Mouse (Mus musculus) forebrain, embryonic 14.5 days (tissue): ENCODE results near the gene Acadvl. TPM values are rescaled to one million over a fixed set of nuclear protein-coding genes. Genes with fewer than 3 reads are reported as not detected.

Experiments used
- ATAC-seq: fragments of 200-750 bp; cut with Nextera tagmentation; 2 replicates; pipeline ENCODE4 v1.8.0; 2017; ENCODE audit warnings: mild to moderate bottlenecking, moderate library complexity
- DNase-seq: peaks from one replicate; pipeline ENCODE4 v3.0.0-alpha.2; 2015; ENCODE audit warnings: low spot score
- H3K27ac ChIP-seq: fragments of 300-500 bp; sonication (generic); 2 replicates; pipeline ENCODE4 v1.5.1; 2014; ENCODE audit warnings: low read depth, mild to moderate bottlenecking, control low read depth, low read length, moderate library complexity
- H3K27me3 ChIP-seq: fragments of 300-500 bp; sonication (generic); replicated peaks from 2 replicates; pipeline ENCODE4 v1.6.1; 2014; ENCODE audit warnings: low read length, control low read depth, mixed read lengths; ENCODE audit not compliant: control insufficient read depth, insufficient read depth
- H3K36me3 ChIP-seq: fragments of 300-500 bp; sonication (generic); 2 replicates; pipeline ENCODE4 v1.6.1; 2014; ENCODE audit warnings: low read length, control low read depth; ENCODE audit not compliant: control insufficient read depth, insufficient read depth
- H3K4me1 ChIP-seq: fragments of 300-500 bp; sonication (generic); 2 replicates; pipeline ENCODE4 v1.6.1; 2014; ENCODE audit warnings: antibody characterized with exemption, low read length, control low read depth; ENCODE audit not compliant: control insufficient read depth, insufficient read depth
- H3K4me2 ChIP-seq: fragments of 300-500 bp; sonication (generic); 2 replicates; pipeline ENCODE4 v1.6.1; 2014; ENCODE audit warnings: mild to moderate bottlenecking, control low read depth, low read length
- H3K4me3 ChIP-seq: fragments of 300-500 bp; sonication (generic); 2 replicates; pipeline ENCODE4 v1.5.1; 2014; ENCODE audit warnings: low read depth, low read length, control low read depth
- H3K9ac ChIP-seq: fragments of 300-500 bp; sonication (generic); 2 replicates; pipeline ENCODE4 v1.6.1; 2014; ENCODE audit warnings: mild to moderate bottlenecking, low read length, control low read depth, moderate library complexity
- H3K9me3 ChIP-seq: fragments of 300-500 bp; sonication (generic); replicated peaks from 2 replicates; pipeline ENCODE4 v1.6.1; 2016; ENCODE audit warnings: low read length, control low read depth, mixed read lengths; ENCODE audit not compliant: control insufficient read depth
- WGBS: fragments of 180-500 bp; shearing (Covaris S2); extraction: QIAGEN DNeasy Blood & Tissue Kit; methylation state at CpG from one replicate; pipeline ENCODE4 v1.1.7; 2014; 5-methylcytosine and 5-hydroxymethylcytosine counted together
- polyA plus RNA-seq: library from polyadenylated mRNA; unstranded; fragments of >200 nt; fragmentation: Nextera tagmentation; extraction: Ambion mirVana; gene quantifications from 2 replicates; pipeline ENCODE4 v1.2.1, GENCODE M21; 2014

The Acadvl gene
- polyA plus RNA-seq, 1 experiment from 2014 or later, result 53.3 TPM

GRCm38 (mm10) chr11:69994401-69995090 lies 20.7 kb downstream of the Acadvl start:
- Histone ChIP-seq H3K27me3 (no peaks in the 10 kb centered on the region), H3K9ac (no peak overlapping the region), H3K4me1 (peaks cover 14% of the 10 kb centered on the region), H3K4me3 (peak overlapping the region; percentile 96; the same call in 1 of the 2 replicates), H3K36me3 (peaks cover 45% of the 10 kb centered on the region), H3K9me3 (no peaks in the 10 kb centered on the region), H3K4me2 (peak overlapping the region; percentile 40), H3K27ac (no peak overlapping the region)
- 86% methylated on average over 11 of the region's 11 CpGs for WGBS
- no peak for ATAC-seq
- no peak for DNase-seq

- ATAC-seq (no peak), DNase-seq (no peak)
- peaks cover 45% of the 10 kb centered on the region for H3K36me3 ChIP-seq
- H3K9me3 ChIP-seq, result no peaks in the 10 kb centered on the region
- WGBS, result 83% methylated on average over 3 of the region's 3 CpGs
- H3K4me3 ChIP-seq, result peak overlapping the region; percentile 77; the same call in 1 of the 2 replicates
- H3K4me1 ChIP-seq, result peaks cover 14% of the 10 kb centered on the region
- no peak overlapping the region for H3K27ac ChIP-seq
- peak overlapping the region; percentile 50 for H3K4me2 ChIP-seq
- 0 out of 2 replicates have a peak overlapping the region, but pooled peaks have one; percentile 21 for H3K9ac ChIP-seq
- H3K27me3 ChIP-seq, result no peaks in the 10 kb centered on the region
Observed at GRCm38 (mm10) chr11:69992932-69993331, 22.3 kb downstream of the Acadvl start.

DNA sequence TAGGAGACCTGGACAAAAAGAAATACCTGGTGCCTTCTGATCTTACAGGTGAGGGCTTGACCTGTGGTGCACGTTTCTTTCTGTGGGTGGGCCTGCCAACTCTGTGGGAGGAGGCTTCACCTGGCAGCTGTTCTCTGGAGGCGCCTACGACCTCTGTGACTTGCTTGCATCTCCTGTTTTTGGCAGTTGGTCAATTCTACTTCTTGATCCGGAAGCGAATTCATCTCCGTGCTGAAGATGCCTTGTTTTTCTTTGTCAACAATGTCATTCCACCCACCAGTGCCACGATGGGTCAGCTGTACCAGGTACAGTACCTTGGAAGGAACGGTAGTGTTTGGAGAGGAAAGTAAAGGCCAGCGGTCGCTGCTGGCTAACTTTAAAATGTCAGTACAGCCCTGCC lies 22.8 kb downstream of the Acadvl start:
- Histone ChIP-seq H3K4me2 (peak overlapping the region; percentile 50), H3K27ac (no peak overlapping the region), H3K4me1 (peaks cover 11% of the 10 kb centered on the region), H3K27me3 (no peaks in the 10 kb centered on the region), H3K9me3 (no peaks in the 10 kb centered on the region), H3K36me3 (peaks cover 47% of the 10 kb centered on the region), H3K9ac (peak overlapping the region; percentile 92), H3K4me3 (peak overlapping the region; percentile 77)
- DNase-seq, result no peak
- WGBS, result 84% methylated on average over 10 of the region's 10 CpGs
- no peak for ATAC-seq

- Histone ChIP-seq H3K9ac (peak overlapping the region; percentile 92), H3K27me3 (no peaks in the 10 kb centered on the region), H3K9me3 (no peaks in the 10 kb centered on the region), H3K4me3 (peak overlapping the region; percentile 77), H3K27ac (peak overlapping the region; percentile 85), H3K36me3 (peaks cover 54% of the 10 kb centered on the region), H3K4me2 (peak overlapping the region; percentile 50), H3K4me1 (peaks cover 11% of the 10 kb centered on the region)
- under 1% methylated on average over 15 of the region's 15 CpGs for WGBS
- DNase-seq (no peak), ATAC-seq (peak; percentile 13; the same call in 1 of the 2 replicates)
Observed at GRCm38 (mm10) chr11:69991711-69992110, 23.5 kb downstream of the Acadvl start.

- Histone ChIP-seq H3K4me1 (peaks cover 11% of the 10 kb centered on the region), H3K9me3 (no peaks in the 10 kb centered on the region), H3K9ac (peak within 1 kb of the TSS; percentile 92), H3K27ac (peak within 1 kb of the TSS; percentile 85), H3K4me3 (peak within 1 kb of the TSS; percentile 77), H3K36me3 (peaks cover 60% of the 10 kb centered on the region), H3K4me2 (peak within 1 kb of the TSS; percentile 50), H3K27me3 (no peaks in the 10 kb centered on the region)
- 1% methylated on average over 40 of the region's 40 CpGs for WGBS
- peak; percentile 98 for DNase-seq
- ATAC-seq, result peak; percentile 72
Observed at GRCm38 (mm10) chr11:69990850-69991691, 24.1 kb downstream of the Acadvl start, which contains the start of gene Gabarap. Gabarap (plus strand) TSS chr11:69991143.

DNA sequence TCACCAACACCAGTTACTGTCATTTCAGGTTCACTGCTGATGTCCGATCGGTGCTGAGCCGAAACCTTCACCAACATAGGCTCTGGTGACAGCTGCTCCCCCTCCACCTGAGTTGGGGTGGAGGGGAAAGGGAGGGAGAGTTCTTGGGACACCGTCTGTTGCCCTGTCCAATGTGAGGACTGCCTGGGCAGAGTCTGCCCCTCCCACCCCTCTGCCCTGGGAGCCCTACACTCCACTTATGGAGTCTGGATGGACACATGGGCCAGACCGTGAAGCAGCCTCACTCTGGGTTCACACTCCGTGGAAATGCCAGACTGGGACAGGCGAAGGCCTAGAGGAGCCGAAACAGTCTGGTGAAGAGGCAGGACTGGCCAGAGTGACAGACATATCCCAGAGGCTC lies 25.3 kb downstream of the Acadvl start:
- WGBS, result 87% methylated on average over 8 of the region's 8 CpGs
- H3K4me3 ChIP-seq, result no peak overlapping the region
- H3K4me1 ChIP-seq, result peaks cover 8% of the 10 kb centered on the region
- ATAC-seq (no peak), DNase-seq (no peak)
- H3K27me3 ChIP-seq, result no peaks in the 10 kb centered on the region
- H3K4me2 ChIP-seq, result no peak overlapping the region
- no peak overlapping the region for H3K9ac ChIP-seq
- H3K9me3 ChIP-seq, result no peaks in the 10 kb centered on the region
- H3K27ac ChIP-seq, result no peak overlapping the region
- peaks cover 71% of the 10 kb centered on the region for H3K36me3 ChIP-seq

GRCm38 (mm10) chr11:69984431-69984830 lies 30.8 kb downstream of the Acadvl start:
- no peak overlapping the region for H3K4me2 ChIP-seq
- ATAC-seq (no peak), DNase-seq (no peak)
- H3K4me1 ChIP-seq, result peaks cover 20% of the 10 kb centered on the region
- no peak overlapping the region for H3K27ac ChIP-seq
- no peak overlapping the region for H3K4me3 ChIP-seq
- no peaks in the 10 kb centered on the region for H3K27me3 ChIP-seq
- 94% methylated on average over 8 of the region's 8 CpGs for WGBS
- peaks cover 54% of the 10 kb centered on the region for H3K36me3 ChIP-seq
- no peaks in the 10 kb centered on the region for H3K9me3 ChIP-seq
- H3K9ac ChIP-seq, result no peak overlapping the region

GRCm38 (mm10) chr11:69983377-69983776 lies 31.8 kb downstream of the Acadvl start:
- H3K4me2 ChIP-seq, result peak overlapping the region; percentile 88
- H3K9me3 ChIP-seq, result no peaks in the 10 kb centered on the region
- peaks cover 46% of the 10 kb centered on the region for H3K36me3 ChIP-seq
- DNase-seq (no peak), ATAC-seq (no peak)
- 0 out of 2 replicates have a peak overlapping the region, but pooled peaks have one; percentile 99 for H3K9ac ChIP-seq
- H3K4me3 ChIP-seq, result 0 out of 2 replicates have a peak overlapping the region, but pooled peaks have one; percentile 2
- 86% methylated on average over 4 of the region's 4 CpGs for WGBS
- H3K27me3 ChIP-seq, result no peaks in the 10 kb centered on the region
- H3K4me1 ChIP-seq, result peaks cover 23% of the 10 kb centered on the region
- no peak overlapping the region for H3K27ac ChIP-seq
